Mouse (Mus musculus): Measurements from ENCODE around the gene Fgd3. TPM values are rescaled to one million over a fixed set of nuclear protein-coding genes. Genes with fewer than 3 reads are reported as not detected.
A peak's percentile ranks its signal among the peaks of the same experiment; 100 is the strongest.

Gene Fgd3
- total and polyA plus RNA-seq, 2 experiments from 2014 or later, result 2.1 to 12.0 TPM

- Histone ChIP-seq H3K27me3 (ENCODE audit: insufficient read depth, low read length) (no peaks in the 10 kb centered on the region), H3K36me3 (ENCODE audit: insufficient read depth, low read length) (no peaks in the 10 kb centered on the region), H3K4me2 (ENCODE audit: low read depth, low read length, poor library complexity, severe bottlenecking) (no peak overlapping the region), H3K27ac (ENCODE audit: low read depth, low read length) (no peak overlapping the region), H3K4me3 (ENCODE audit: low read depth, low read length) (no peak overlapping the region), H3K4me1 (ENCODE audit: insufficient read depth, low read length) (peaks cover 9% of the 10 kb centered on the region; the same call in 1 of the 2 replicates), H3K9me3 (ENCODE audit: low read length) (no peaks in the 10 kb centered on the region), H3K9ac (replicated peaks; ENCODE audit: low read length, poor library complexity, severe bottlenecking) (no peak overlapping the region)
- WGBS, result 89% methylated on average over 5 of the region's 5 CpGs
- DNase-seq (ENCODE audit: low spot score), result no peak
- no peak for TF ChIP-seq CTCF (IDR thresholded peaks at IDR 0.05)
- ATAC-seq (ENCODE audit: low FRiP score), result no peak
These were observed 2.6 kb upstream of the Fgd3 start for GRCm38 (mm10) chr13:49322739-49323138.

- ATAC-seq (ENCODE audit: low FRiP score) (no peak), DNase-seq (ENCODE audit: low spot score) (no peak)
- no peaks in the 10 kb centered on the region for H3K9me3 ChIP-seq (ENCODE audit: low read length)
- WGBS, result 74% methylated on average over 5 of the region's 5 CpGs
- H3K36me3 ChIP-seq (ENCODE audit: insufficient read depth, low read length), result no peaks in the 10 kb centered on the region
- H3K4me2 ChIP-seq (ENCODE audit: low read depth, low read length, poor library complexity, severe bottlenecking), result no peak overlapping the region
- H3K27me3 ChIP-seq (ENCODE audit: insufficient read depth, low read length), result no peaks in the 10 kb centered on the region
- H3K4me1 ChIP-seq (ENCODE audit: insufficient read depth, low read length), result peaks cover 9% of the 10 kb centered on the region; the same call in 1 of the 2 replicates
- H3K4me3 ChIP-seq (ENCODE audit: low read depth, low read length), result no peak overlapping the region
- no peak overlapping the region for H3K27ac ChIP-seq (ENCODE audit: low read depth, low read length)
- TF ChIP-seq CTCF (IDR thresholded peaks at IDR 0.05), result no peak
- no peak overlapping the region for H3K9ac ChIP-seq (replicated peaks; ENCODE audit: low read length, poor library complexity, severe bottlenecking)
These were observed 2.1 kb upstream of the Fgd3 start for GRCm38 (mm10) chr13:49322169-49322568.

DNA sequence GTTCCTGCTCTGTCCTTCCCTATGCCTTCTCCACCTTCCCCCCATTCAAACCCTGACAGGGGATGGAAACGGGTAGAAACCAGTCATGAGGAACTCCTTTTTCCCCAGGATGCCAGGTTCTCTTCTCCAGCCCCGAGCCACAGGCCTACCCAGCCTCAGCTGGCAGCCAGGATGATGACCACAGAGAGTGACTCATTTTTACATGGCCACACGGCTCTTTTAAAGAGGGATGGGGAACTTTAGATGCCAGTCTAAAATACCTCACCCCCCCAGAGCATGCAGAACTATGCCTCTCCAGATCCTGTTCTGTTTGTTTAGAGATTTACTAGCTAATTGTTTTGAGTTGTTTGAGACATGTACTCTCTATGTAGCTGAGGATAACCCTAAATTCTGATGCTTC is 1.3 kb upstream of the Fgd3 start:
- Histone ChIP-seq H3K9me3 (ENCODE audit: low read length) (no peaks in the 10 kb centered on the region), H3K4me1 (ENCODE audit: insufficient read depth, low read length) (peaks cover 13% of the 10 kb centered on the region; the same call in 1 of the 2 replicates), H3K9ac (replicated peaks; ENCODE audit: low read length, poor library complexity, severe bottlenecking) (no peak overlapping the region), H3K27me3 (ENCODE audit: insufficient read depth, low read length) (no peaks in the 10 kb centered on the region), H3K4me2 (ENCODE audit: low read depth, low read length, poor library complexity, severe bottlenecking) (no peak overlapping the region), H3K27ac (ENCODE audit: low read depth, low read length) (no peak overlapping the region), H3K36me3 (ENCODE audit: insufficient read depth, low read length) (no peaks in the 10 kb centered on the region), H3K4me3 (ENCODE audit: low read depth, low read length) (no peak overlapping the region)
- no peak for ATAC-seq (ENCODE audit: low FRiP score)
- no peak for DNase-seq (ENCODE audit: low spot score)
- TF ChIP-seq CTCF (IDR thresholded peaks at IDR 0.05), result no peak
- WGBS, result 67% methylated on average over 3 of the region's 3 CpGs

- DNase-seq (ENCODE audit: low spot score), result no peak
- ATAC-seq (ENCODE audit: low FRiP score), result peak; percentile 26; the same call in 1 of the 2 replicates
- no peak overlapping the region for H3K27ac ChIP-seq (ENCODE audit: low read depth, low read length)
- peak overlapping the region; percentile 42 for H3K9ac ChIP-seq (replicated peaks; ENCODE audit: low read length, poor library complexity, severe bottlenecking)
- TF ChIP-seq CTCF (IDR thresholded peaks at IDR 0.05), result no peak
- no peaks in the 10 kb centered on the region for H3K9me3 ChIP-seq (ENCODE audit: low read length)
- peak overlapping the region; percentile 37 for H3K4me3 ChIP-seq (ENCODE audit: low read depth, low read length)
- H3K36me3 ChIP-seq (ENCODE audit: insufficient read depth, low read length), result no peaks in the 10 kb centered on the region
- peak overlapping the region; percentile 55 for H3K4me2 ChIP-seq (ENCODE audit: low read depth, low read length, poor library complexity, severe bottlenecking)
- WGBS, result 40% methylated on average over 1 of the region's 1 CpGs
- no peaks in the 10 kb centered on the region for H3K27me3 ChIP-seq (ENCODE audit: insufficient read depth, low read length)
- peaks cover 13% of the 10 kb centered on the region; the same call in 1 of the 2 replicates for H3K4me1 ChIP-seq (ENCODE audit: insufficient read depth, low read length)
These were observed 403 bp upstream of the Fgd3 start for GRCm38 (mm10) chr13:49320514-49320913.

DNA sequence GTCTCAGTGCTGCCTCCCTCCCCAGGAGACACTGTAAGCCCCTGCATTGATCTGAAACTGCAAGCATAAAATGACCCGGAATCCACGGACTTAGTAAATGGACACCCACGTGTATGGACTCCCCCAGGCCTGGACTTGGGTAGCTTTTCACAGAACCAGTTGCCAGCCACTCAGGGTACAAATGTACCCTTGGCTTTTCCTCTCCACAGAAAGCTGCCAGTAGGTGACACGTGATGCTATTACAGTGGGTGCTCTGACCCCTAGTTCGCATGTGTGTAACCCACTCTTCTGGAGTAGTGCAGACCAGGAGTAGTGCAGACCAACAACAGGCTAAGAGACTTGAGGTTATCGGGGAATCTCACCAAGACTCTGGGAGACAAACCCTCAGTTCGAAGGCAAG is 2.2 kb downstream of the Fgd3 start:
- Histone ChIP-seq H3K27ac (ENCODE audit: low read depth, low read length) (no peak overlapping the region), H3K4me1 (ENCODE audit: insufficient read depth, low read length) (peaks cover 13% of the 10 kb centered on the region; the same call in 1 of the 2 replicates), H3K4me3 (ENCODE audit: low read depth, low read length) (no peak overlapping the region), H3K27me3 (ENCODE audit: insufficient read depth, low read length) (no peaks in the 10 kb centered on the region), H3K9me3 (ENCODE audit: low read length) (no peaks in the 10 kb centered on the region), H3K9ac (replicated peaks; ENCODE audit: low read length, poor library complexity, severe bottlenecking) (no peak overlapping the region), H3K4me2 (ENCODE audit: low read depth, low read length, poor library complexity, severe bottlenecking) (0 out of 2 replicates have a peak overlapping the region, but pooled peaks have one; percentile 55), H3K36me3 (ENCODE audit: insufficient read depth, low read length) (no peaks in the 10 kb centered on the region)
- TF ChIP-seq CTCF (IDR thresholded peaks at IDR 0.05), result no peak
- ATAC-seq (ENCODE audit: low FRiP score) (no peak), DNase-seq (ENCODE audit: low spot score) (no peak)
- WGBS, result 85% methylated on average over 7 of the region's 7 CpGs

- no peak for DNase-seq (ENCODE audit: low spot score)
- 72% methylated on average over 6 of the region's 6 CpGs for WGBS
These were observed 2.6 kb downstream of the Fgd3 start for GRCm38 (mm10) chr13:49317508-49317907.

More at GRCm38 (mm10) chr13:49317508-49317907, 2.6 kb downstream of the Fgd3 start:
- Histone ChIP-seq H3K4me2 (ENCODE audit: low read depth, low read length, poor library complexity, severe bottlenecking) (no peak overlapping the region), H3K27ac (ENCODE audit: low read depth, low read length) (no peak overlapping the region), H3K36me3 (ENCODE audit: insufficient read depth, low read length) (no peaks in the 10 kb centered on the region), H3K4me1 (ENCODE audit: insufficient read depth, low read length) (peaks cover 13% of the 10 kb centered on the region; the same call in 1 of the 2 replicates), H3K27me3 (ENCODE audit: insufficient read depth, low read length) (no peaks in the 10 kb centered on the region), H3K9ac (replicated peaks; ENCODE audit: low read length, poor library complexity, severe bottlenecking) (no peak overlapping the region), H3K4me3 (ENCODE audit: low read depth, low read length) (no peak overlapping the region), H3K9me3 (ENCODE audit: low read length) (no peaks in the 10 kb centered on the region)
- TF ChIP-seq CTCF (IDR thresholded peaks at IDR 0.05), result no peak
- ATAC-seq (ENCODE audit: low FRiP score), result no peak

All from midbrain, postnatal 0 days (tissue).